Mouse (Mus musculus) 3T3-L1 (cell line): ENCODE results near the gene Ascl2.
A peak's percentile ranks its signal among the peaks of the same experiment; 100 is the strongest.

ENCODE experiments used
- DNase-seq: peaks from one replicate; pipeline ENCODE4 v3.0.0-alpha.2; 2015; ENCODE audit warnings: low read depth, low spot score

Ascl2 gene

DNA sequence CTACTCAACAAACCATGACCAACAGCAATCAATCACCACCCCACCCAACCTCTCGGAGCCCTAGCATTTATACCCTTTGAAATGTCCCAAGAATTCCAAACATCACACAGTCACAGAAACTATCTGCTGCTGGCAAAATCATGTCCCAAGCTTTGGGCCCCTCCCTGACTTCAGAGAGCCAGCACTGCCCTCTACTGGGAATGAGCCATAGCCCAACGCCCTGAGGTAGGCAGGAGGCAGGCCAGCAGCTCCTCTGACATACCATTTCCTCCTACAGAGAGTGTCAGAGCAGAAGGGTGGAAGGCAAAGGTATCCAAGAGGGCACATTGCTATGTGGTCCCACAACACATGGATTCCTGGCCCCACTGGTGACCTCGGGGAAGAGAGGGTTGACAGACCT, 33.6 kb upstream of the Ascl2 start:
- peak; percentile 56 for DNase-seq

DNA sequence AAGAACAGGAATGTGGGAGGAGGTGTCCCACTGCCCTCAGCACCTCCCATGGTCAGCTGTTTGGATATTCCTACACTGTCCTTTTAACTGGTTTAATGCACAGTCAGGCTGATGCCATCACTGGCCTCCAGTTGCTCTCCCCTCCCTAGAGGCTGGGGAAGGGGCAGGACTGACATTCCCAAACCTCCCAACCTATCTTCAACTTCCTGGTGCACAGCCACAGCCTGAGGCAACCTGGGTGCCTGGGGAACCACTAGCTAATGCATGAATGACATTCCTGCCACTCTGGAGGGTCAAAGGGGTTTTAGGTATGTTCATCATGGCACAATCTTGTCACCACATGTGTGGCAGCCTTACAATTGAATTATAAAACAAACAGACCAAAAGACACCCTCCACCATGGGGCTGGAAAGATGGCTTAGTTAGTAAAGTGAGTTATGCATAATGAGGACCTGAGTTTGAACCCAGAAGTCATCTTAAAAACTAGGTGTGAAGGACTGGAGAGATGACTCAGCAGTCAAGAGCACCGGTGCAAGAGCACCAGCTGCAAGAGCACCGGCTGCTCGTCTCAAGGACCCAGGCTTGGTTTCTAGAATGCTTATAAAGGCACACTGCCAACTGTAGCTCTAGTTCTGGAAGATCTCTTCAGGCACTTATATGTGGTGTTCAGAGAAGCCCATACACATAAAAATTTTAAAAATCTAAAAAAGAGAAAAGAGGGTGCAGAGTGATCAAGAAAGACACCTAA, 28.5 kb upstream of the Ascl2 start:
- no peak for DNase-seq

DNA sequence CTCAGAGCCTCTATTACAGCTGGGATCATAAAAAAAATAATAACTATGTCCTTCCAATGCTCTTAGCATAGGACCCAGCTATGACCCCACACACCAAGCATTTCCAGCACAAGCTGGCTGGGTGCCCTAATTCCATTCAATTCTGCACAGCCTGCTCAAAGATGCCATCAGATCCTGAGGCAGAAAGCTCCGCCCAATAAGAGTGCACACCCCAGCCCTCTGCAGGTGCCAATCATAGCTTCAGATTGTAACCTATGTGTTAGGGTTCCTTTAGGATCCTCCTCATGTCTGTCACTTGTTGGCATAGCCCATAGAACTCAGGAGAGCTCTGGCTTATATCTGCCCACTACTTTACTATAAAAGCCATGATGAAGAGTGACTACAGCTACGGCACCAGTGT, 27.9 kb upstream of the Ascl2 start:
- no peak for DNase-seq

- no peak for DNase-seq
Measured at GRCm38 (mm10) chr7:142995630-142996338, 26.7 kb upstream of the Ascl2 start.

GRCm38 (mm10) chr7:142995004-142995403, 25.9 kb upstream of the Ascl2 start:
- no peak for DNase-seq

GRCm38 (mm10) chr7:142987718-142988117, 18.7 kb upstream of the Ascl2 start:
- DNase-seq, result no peak

DNA sequence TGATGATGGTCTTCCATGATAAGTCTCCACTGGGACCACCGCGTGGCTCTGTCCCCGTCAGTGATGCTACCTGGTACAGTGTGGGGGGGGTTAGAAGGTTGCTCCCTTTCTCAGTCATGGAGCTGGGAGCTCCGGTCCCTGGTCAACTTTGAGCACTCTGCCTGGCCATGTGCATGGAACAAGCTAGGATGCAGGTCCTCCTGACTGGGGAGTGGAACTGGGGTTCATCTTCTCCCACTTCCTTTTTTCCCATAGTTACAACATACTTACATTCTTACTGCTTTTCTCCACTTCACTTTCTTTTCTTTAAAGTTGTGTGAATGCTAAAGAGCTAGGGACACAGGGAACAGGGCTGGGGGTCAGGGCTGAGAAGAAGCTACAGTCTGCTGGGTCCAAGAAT, 16.1 kb upstream of the Ascl2 start:
- no peak for DNase-seq

DNA sequence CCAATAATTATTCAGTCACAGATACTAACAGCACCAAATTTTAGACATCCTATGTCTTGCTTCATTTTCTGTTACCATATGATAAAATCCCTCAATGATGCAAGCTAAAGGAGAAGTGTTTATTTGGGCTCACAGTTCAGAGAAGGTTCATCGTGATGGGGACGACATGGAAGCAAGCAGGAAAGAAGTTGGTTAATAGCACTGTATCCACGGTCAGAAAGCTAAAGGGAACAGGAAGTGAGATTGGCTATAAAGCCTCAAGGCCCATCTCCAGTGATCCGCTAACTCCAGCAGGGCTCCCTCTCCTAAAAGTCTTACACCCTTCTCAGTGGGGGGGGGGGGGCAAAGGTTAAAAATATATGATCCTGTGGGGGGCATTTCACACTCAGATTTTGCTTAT, 12.8 kb upstream of the Ascl2 start:
- DNase-seq, result no peak

DNA sequence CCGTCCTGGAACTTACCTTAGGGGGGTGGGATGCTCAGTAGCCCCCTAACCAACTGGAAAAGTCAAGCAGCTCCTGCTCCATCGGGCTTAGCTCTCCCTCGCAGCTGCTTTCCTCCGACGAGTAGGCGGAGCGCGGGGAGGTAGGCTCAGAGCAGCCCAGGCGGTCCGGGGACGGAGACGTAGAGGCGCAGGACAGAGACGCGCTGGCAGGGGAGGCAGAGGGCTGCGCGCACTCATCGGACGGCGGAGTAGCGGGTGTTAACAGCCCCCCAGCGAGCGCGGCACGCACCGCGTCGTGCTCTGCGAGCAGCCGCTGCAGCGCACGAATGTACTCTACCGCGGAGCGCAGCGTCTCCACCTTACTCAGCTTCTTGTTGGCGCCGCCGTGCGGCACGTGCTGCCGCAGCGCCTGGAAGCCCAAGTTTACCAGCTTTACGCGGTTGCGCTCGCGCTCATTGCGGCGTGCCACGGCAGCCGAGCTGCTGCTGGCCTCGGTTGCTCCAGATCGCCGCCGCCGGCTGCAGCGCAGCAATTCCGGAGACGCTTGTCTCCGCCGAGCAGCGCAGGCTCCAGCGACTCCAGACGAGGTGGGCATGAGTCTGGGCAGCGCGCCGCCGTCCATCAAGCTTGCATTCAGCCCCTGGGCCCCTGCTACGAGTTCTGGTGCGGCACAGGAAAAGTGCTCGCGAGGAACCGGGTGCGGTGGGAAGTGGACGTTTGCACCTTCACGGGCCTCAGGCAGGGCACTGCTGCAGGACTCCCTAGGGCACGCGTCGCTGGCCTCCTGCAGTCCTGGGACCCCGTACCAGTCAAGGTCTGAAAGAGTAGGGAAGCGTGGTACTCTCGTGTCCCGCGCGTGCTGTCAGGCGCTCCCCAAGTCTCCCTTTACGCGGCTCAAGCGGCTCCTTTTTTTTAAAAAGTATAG, 918 bp downstream of the Ascl2 start:
- no peak for DNase-seq

DNA sequence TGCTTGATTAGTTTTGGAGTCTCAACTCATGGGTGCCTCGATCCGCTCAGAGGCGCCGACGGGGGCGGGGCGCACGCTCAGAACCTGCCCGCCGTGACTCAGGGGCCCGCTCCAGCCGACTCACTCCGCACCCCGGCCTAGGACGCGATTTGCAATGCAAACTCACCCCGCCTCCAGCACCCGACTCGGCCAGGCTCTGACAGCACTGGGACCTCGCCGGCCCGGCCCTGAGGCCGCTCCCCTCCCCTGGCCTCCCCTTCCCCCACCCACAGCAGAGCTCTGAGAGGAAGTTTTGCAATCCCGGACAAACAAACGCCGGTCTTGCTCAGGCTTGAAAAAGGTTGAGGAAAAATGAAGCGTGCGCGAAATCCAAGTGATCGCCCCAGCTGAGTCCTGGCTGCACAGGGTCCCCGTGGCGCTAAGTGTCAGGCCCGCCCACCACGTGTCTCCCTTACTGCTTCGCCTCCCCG, 1.6 kb downstream of the Ascl2 start:
- no peak for DNase-seq

DNA sequence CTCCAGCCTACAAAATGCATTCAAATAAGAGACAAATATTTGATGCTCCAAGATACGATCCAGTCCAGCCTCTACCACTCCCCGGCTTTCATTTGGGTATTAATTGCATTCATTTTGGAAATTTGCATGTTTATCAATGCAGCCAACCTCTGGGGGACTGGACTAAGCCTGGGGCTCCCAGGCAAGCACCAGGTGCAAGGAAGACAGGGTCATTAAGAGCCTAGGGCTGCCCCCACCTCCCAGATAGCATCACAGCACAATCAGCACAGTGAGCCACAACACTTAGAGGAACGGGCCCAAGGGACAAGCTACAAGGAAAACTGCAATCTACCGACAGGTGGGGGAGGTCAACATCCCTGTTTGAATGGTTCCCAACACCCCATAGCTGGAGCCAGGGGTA, 9.3 kb downstream of the Ascl2 start:
- no peak for DNase-seq

DNA sequence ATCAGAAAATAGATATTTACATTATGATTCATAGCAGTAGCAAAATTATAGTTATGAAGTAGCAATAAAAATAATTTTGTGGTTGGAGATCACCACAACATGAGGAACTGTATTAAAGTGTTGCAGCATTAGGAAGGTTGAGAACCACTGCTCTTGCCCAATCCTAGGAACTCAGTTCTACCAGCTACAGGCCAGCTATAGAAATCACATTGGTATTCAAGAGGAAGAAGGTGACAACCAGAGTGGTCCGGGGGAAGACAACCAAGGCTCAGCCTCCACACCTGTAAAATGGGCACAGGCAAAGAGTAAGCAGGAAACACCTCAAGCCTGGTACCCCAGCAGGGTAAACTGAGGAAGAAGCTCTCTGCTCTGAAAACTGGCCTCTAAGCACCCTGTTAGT, 10.2 kb downstream of the Ascl2 start:
- no peak for DNase-seq

DNA sequence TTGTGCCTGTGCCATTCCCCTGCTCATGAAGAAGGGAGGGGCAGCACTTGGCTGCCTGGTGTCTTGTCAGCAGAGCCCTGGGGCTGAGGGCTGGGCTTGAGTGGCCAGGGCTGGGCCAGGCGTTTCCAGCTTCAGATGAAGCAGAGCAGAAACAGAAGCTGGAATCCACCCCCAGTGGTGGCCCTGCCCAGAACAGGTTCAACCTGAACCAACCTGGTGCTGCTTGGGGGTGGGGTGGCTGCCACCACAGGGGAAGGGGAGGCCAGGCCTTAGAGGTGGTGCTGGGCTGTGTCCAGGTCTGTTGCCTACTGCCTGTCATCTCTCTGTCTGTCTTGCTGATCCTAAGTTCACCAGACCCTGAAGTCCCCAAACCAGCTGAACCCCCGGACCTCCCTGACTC, 13.0 kb downstream of the Ascl2 start:
- no peak for DNase-seq

DNA sequence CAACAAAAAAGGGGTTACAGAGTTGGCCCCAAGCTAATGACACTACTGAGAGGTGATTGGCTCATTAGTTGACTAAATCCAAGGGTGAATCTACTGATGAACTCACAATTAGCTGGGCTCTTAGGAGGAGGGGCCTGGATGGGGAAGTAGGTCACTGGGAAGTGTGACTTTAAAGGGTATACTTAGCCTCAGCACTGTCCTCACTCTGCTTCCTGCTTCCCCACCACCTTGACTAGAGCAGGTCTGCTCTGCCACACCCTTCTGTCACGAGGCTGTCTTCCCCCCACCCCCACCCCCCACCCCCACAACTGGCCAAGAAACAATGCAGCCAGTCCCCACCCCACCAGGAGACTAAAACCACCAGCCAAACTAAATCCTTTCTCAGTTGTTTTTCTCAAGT, 19.5 kb downstream of the Ascl2 start:
- no peak for DNase-seq

- DNase-seq, result no peak
Measured at GRCm38 (mm10) chr7:142937631-142938030, 31.4 kb downstream of the Ascl2 start.

DNA sequence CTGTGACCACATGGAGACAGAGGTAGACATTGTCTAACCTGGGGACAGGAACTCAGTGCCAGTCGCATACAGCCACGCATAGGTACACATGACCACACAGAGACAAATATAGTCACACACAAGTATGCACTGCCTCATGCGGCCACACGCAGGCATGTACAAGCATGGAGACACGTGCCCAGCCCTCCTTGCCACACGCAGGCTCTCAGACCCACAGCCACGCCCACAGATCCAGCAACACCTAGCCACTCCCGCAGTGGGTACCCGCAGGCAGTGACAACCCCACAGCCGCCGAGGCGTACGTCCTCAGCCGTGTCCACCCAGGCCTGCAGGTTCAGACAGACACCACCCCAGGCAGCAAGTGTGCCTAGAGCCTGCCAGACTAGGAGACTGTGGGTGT, 33.4 kb downstream of the Ascl2 start:
- no peak for DNase-seq

DNA sequence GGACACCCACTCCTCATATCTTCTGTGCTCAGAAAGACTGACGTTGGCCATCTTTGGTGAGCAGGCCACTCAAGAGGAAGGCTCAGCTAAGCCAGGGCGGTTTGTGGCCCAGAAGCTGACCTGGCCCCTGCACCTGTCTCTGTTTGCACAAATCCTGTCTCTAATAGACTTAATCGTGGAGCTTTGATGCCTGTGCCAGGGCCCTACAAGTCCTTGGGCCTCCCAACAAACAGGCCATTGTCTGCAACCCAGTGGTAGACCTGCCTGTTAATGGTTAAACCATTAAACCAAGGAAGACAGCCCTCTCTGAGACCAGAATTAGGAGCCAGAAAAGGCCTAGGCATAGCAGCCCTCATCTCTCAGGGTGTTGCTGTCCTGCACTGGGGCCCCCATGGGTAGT, 36.6 kb downstream of the Ascl2 start:
- no peak for DNase-seq

GRCm38 (mm10) chr7:142931028-142931427, 38.0 kb downstream of the Ascl2 start, which contains the start of gene Th:
Gene Th (minus strand): TSS chr7:142931128.
- no peak for DNase-seq

DNA sequence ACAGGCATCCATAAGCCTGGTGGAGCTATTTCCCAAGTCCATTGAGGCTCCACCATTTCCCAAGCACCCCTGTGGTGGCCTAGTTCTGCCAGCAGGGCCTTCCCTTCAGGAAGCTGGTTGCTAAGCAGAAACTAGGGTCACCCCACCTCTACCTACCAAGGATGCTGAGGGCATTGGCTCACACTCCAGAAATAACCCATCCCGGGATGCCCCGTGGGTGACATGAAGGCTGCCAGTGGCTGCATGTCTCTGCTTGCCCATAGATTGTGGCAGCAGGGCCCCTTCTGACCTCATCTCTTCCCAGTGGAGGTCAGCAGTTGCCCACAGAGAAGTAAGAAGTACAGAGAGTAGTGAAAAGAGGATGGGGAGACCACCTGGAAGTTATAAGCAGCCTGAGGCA, 39.5 kb downstream of the Ascl2 start:
- DNase-seq, result no peak

DNA sequence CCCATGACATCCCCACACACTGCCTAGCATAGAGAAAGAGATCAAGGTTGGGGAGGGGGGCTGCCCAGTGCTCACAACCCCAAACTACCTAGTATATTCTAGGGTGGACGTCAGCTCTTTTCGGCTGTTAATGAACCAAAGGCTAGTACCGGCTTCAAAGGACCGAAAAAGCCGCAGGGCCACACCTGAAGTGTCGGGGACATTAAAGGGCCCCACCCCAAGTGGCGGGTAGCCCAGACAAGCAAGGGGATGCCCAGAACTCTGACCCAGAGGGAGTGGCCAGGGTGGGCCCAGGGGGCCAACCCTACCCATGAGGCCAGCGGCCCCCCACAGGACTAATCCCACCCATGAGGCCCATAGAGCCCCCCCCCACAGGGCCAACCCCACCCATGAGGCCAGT, 41.8 kb downstream of the Ascl2 start:
- DNase-seq, result no peak

DNA sequence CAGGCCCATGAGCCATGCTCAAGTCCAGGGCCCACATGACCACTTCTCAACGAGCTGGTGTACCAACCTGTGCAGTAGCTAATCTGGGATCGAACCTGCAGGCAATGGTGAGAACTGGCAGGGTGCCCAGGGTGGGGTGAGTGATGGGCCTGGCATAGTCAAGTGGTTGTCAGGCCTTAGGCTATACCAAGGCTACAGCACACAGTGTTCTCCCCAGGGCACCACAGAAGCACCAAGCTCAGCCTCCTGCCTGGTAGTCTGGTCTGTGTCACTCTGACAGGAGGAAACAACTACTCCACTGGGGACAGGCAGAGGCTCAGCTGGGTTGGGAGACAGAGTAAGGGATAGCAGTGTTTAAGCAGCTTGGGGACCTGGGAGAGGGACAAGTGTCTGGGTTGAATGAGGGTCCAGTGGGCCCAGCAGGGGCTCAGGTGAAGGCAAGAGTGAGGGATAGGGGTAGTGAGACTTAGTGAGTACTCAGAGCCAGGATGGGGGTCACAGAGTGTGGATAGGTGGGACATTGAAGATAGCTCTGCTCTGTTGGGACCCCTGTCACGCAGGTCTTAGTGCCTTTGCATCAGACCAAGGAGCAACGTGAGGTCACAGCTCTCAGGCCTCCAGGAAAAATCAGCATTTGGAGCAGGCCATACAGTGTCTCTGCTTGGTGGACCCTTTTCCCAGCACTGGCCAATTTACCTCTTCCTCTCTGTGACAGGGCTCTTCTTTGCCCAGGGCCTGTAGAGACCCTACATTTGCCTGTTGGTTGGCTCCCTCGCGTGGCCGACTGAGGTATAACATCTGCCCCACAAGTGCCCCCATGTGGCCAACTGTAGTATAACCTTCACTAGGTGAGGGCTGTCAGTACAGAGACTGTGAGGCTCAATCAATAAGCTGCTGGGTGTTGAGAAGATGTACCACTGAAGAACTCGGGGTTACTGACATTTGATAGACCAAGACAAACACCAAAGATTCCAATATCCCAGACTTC, 50.1 kb downstream of the Ascl2 start:
- DNase-seq, result peak; percentile 66
